Mouse (Mus musculus) olfactory bulb, adult 2 months (tissue): ENCODE data around the gene Hspa12b. TPM values are rescaled to one million over a fixed set of nuclear protein-coding genes. Genes with fewer than 3 reads are reported as not detected.

Source experiments
- H3K27ac ChIP-seq: fragments of 200-500 bp; 2 replicates; pipeline ENCODE4 v1.5.1; 2012; ENCODE audit warnings: low read depth, low read length; ENCODE audit not compliant: insufficient read depth
- H3K4me1 ChIP-seq: fragments of 200-500 bp; 2 replicates; pipeline ENCODE4 v1.6.1; 2012; ENCODE audit warnings: low read length; ENCODE audit not compliant: control insufficient read depth, insufficient read depth
- H3K4me3 ChIP-seq: fragments of 200-500 bp; 2 replicates; pipeline ENCODE4 v1.5.1; 2012; ENCODE audit warnings: mild to moderate bottlenecking, low read depth, low read length, moderate library complexity; ENCODE audit not compliant: insufficient read depth
- CTCF ChIP-seq: fragments of 200-500 bp; IDR thresholded peaks from 2 replicates; pipeline ENCODE4 v1.5.1; 2012; ENCODE audit warnings: low read depth, mild to moderate bottlenecking, low read length, moderate library complexity; ENCODE audit not compliant: insufficient read depth
- POLR2A ChIP-seq: fragments of 200-500 bp; IDR thresholded peaks from 2 replicates; pipeline ENCODE4 v1.6.1; 2012; ENCODE audit warnings: mild to moderate bottlenecking, low read depth, low read length, moderate library complexity; ENCODE audit not compliant: insufficient read depth
- WGBS: fragments of 180-500 bp; shearing (Covaris S2); methylation state at CpG from one replicate; pipeline ENCODE4 v1.1.7; 2018; 5-methylcytosine and 5-hydroxymethylcytosine counted together
- polyA plus RNA-seq: library from polyadenylated mRNA; stranded (reverse); fragments of >200 nt; gene quantifications from 2 replicates; pipeline ENCODE4 v1.2.4, GENCODE M21; 2012; ENCODE audit warnings: low replicate concordance; ENCODE audit not compliant: missing spikeins, insufficient read depth, insufficient read length

Hspa12b gene
- polyA plus RNA-seq, 1 experiment: not detected

DNA sequence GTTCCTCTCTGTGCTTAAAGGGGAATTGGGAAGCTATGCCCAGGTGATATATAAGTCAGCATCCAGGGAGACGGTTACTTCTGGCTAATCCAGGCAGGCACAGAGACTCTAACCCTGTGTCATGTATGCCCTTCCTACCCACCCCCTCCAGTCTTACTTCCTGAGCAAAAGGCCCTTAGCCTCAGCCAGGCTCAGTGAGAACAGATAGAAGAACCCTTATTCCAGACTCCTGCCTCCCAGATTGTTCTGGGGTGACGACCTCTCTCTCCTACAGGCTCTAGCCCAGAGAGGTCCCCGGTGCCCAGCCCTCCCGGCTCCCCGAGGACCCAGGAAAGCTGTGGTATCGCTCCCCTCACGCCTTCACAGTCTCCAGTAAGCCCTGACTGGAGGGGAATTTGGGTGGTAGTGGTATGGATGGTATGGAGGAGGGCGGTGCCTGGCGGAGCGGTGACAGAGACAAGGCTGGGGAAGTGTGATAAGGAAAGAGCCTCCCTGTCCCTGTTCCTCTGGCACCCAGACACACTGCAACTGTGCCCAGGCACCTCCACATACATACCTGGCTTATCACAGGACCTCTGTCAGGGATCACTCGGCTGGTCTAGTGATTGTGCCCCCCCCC, 8.6 kb downstream of the Hspa12b start:
- H3K27ac ChIP-seq: no peak overlapping the region
- H3K4me1 ChIP-seq: no peaks in the 10 kb centered on the region
- no peak overlapping the region for H3K4me3 ChIP-seq
- TF ChIP-seq POLR2A (no peak), CTCF (no peak)
- WGBS: 83% methylated on average over 11 of the region's 11 CpGs

DNA sequence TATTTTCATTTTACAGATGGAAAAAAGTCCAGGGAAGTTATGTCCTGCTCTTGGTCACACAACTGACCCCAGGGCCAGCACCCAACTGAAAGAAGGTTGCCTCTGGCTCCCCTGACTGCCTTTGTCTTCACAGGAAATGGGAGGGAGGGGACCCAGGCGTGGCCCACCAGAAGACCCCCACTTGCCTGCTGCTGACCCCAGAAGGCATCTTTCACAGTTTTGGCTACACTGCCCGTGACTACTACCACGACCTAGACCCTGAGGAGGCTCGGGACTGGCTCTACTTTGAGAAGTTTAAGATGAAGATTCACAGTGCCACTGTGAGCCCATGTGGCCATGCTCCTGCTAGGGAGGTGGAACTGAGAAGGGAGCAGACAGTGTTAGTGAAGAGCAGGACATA, 11.2 kb downstream of the Hspa12b start:
- 90% methylated on average over 4 of the region's 4 CpGs for WGBS
- Histone ChIP-seq H3K27ac (no peak overlapping the region), H3K4me3 (no peak overlapping the region), H3K4me1 (peaks cover 7% of the 10 kb centered on the region; the same call in 1 of the 2 replicates)
- no peak for TF ChIP-seq POLR2A
- TF ChIP-seq CTCF: no peak

DNA sequence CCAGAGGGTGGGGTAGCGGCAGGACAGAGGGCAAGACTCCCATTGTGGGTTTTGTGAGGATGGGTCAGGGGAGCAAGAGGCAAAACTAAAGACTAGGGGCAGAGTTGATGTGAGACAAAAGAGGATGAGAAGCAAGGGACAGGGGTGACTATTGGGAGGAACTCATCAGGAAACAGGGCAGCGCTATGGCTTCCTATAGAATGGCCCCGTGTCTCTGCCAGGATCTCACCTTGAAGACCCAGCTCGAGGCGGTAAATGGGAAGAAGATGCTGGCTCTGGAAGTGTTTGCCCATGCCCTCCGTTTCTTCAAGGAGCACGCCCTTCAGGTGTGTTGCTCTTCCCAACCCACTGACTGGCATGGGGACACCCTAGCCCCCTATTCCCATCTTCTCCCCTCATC, 11.7 kb downstream of the Hspa12b start:
- H3K4me3 ChIP-seq: no peak overlapping the region
- TF ChIP-seq POLR2A (no peak), CTCF (no peak)
- H3K27ac ChIP-seq: no peak overlapping the region
- WGBS: 96% methylated on average over 7 of the region's 7 CpGs
- peaks cover 7% of the 10 kb centered on the region; the same call in 1 of the 2 replicates for H3K4me1 ChIP-seq

DNA sequence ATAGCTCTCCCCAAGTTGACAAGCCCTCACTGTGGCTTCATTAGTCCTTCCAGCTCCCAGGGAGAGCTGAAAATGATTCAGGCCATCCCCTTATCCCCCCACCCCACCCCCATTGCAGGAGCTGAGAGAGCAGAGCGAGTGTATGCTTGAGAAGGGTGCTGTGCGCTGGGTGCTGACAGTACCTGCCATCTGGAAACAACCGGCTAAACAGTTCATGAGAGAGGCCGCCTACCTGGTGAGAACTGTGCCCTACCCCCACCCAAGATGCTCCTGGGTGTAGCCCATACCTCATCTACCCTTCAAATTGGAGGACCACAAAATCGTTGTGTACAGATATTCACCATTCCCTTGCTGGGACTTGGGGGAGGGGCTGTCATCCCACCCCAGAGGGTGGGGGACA, 12.2 kb downstream of the Hspa12b start:
- TF ChIP-seq POLR2A (no peak), CTCF (no peak)
- H3K4me1 ChIP-seq: peaks cover 7% of the 10 kb centered on the region; the same call in 1 of the 2 replicates
- no peak overlapping the region for H3K4me3 ChIP-seq
- H3K27ac ChIP-seq: no peak overlapping the region
- WGBS: 90% methylated on average over 5 of the region's 5 CpGs

DNA sequence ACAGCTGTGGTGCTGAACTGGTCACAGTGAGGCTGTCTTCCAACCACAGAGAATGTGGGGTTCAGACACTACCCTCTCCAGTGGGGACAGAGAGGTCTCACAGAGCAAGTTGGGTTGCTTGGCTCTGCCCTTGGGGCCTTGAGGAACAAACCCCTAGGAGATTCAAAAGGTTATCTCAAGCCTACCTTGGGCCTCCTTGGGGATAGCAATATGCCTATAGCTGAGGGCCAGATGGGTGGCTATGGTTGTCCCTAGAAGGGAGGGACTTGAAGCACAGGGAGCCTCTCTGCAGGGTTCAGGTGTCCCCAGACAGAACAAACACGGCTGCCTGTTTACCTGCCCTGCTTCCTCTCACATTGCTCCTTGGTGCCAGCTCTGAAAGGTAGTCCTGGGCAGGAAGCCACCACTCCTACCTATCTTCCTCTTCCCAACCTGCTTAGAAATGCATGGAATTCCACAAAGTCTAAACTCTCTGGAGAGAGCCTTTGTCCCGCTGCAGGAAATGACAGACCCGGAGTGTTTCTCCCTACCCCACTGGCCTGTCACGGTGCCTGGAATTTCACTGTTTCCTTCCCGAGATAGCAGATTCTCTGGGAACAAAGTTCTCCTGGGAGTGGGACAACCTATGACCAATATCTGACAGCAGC, 12.9 kb downstream of the Hspa12b start:
- 78% methylated on average over 5 of the region's 5 CpGs for WGBS
- no peak for TF ChIP-seq CTCF
- TF ChIP-seq POLR2A: no peak
- H3K27ac ChIP-seq: no peak overlapping the region

DNA sequence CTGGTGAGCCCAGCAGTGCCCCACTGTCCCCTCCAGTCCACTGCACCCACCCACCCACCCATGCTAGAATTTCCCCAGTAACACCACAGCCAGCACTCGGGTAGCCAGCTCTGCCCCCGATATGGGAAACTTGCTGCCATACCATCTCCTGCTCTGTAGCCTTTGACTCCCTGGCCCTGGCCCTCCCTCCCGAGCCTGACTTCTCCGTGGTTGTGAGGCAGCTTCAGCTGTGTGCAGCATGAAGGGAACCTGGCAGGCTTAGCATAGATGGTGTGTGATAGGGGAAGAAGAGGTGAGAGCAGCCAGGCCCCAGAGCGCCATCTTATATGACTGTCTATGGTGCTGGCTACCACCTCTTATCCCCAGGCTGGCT, 13.4 kb downstream of the Hspa12b start:
- Histone ChIP-seq H3K4me3 (no peak overlapping the region), H3K27ac (no peak overlapping the region), H3K4me1 (peaks cover 7% of the 10 kb centered on the region; the same call in 1 of the 2 replicates)
- TF ChIP-seq CTCF: no peak
- no peak for TF ChIP-seq POLR2A
- WGBS: 79% methylated on average over 5 of the region's 5 CpGs

More for the DNA sequence above, 12.9 kb downstream of the Hspa12b start:
- peaks cover 7% of the 10 kb centered on the region; the same call in 1 of the 2 replicates for H3K4me1 ChIP-seq
- H3K4me3 ChIP-seq: no peak overlapping the region

DNA sequence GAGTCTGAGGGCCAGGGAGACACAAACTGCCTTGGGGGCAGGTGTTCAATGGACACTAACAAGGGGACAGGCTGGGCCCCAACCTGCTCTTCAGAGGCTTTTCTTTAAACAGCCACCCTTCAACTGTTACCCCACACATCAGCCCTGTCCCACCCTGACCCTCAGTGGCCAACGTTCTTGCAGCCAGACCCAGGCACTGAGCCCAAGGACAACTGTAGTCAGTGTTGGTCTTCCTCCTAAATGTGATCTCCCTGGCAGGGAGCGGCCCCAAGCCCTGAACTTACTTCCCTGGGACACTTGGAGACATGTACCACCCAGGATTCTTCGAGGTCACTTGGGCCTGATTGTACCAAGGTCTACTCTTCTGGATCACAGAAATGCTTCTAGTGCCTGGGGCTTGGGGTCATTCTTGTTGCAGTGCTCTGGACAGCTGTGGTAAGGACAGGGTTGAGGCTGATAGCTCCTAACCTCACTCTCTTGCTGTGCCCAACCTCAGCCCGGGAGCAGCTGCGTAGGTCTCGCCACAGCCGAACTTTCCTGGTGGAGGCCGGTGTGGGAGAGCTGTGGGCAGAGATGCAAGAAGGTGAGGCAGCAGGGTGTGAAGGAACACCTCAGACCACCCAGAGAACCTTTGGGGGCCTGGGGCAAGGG, 14.4 kb downstream of the Hspa12b start:
- 89% methylated on average over 8 of the region's 8 CpGs for WGBS
- Histone ChIP-seq H3K27ac (no peak overlapping the region), H3K4me1 (peaks cover 7% of the 10 kb centered on the region; the same call in 1 of the 2 replicates), H3K4me3 (no peak overlapping the region)
- TF ChIP-seq POLR2A (no peak), CTCF (no peak)

DNA sequence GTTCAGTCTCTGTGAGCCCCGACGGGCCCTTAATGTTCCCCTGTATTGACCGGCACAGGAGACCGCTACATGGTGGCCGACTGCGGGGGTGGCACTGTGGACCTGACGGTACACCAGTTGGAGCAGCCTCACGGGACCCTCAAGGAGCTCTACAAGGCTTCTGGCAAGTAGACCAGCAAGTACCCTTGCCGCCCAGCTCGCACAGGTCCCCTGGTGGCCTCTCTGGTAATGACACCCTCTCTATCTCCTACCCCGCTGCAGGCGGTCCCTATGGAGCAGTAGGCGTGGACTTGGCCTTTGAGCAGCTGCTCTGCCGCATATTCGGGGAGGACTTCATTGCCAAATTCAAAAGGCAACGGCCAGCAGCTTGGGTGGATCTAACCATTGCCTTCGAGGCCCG, 15.5 kb downstream of the Hspa12b start:
- TF ChIP-seq POLR2A (no peak), CTCF (0 out of 2 replicates have a peak, but pooled peaks have one; percentile 15)
- no peak overlapping the region for H3K4me3 ChIP-seq
- WGBS: 41% methylated on average over 18 of the region's 18 CpGs

More for the DNA sequence above, 15.5 kb downstream of the Hspa12b start:
- H3K27ac ChIP-seq: no peak overlapping the region
- peaks cover 7% of the 10 kb centered on the region; the same call in 1 of the 2 replicates for H3K4me1 ChIP-seq
